17 mouse cellular contexts compared by ENCODE assay signal in genomic region chr11:104279049-104279448, GRCm38 (mm10). TPM values are rescaled to one million over a fixed set of nuclear protein-coding genes. Genes with fewer than 3 reads are reported as not detected.
"Had no signal": no experiment of that assay in that cellular context is flagged by ENCODE, and none has a peak within 500 bp of the region (broad histone marks: within the 10 kb centered on the region; RNA-seq: fewer than 3 reads in every experiment).

No protein-coding gene starts in this region.

- H3K4me3 ChIP-seq: midbrain, embryonic 12.5 days; midbrain, embryonic 15.5 days; neural tube, embryonic 12.5 days; neural tube, embryonic 15.5 days had no signal

- H3K4me1 ChIP-seq: neural tube, embryonic 12.5 days had no signal

- DNase-seq: kidney, postnatal 25 days; liver, postnatal 0 days; lung, embryonic 14.5 days; right cerebral cortex, adult 18-20 months; right cerebral cortex, postnatal 14 days; right cerebral cortex, postnatal 4 days; thymus, adult 2 months; thymus, postnatal 14 days; thymus, postnatal 4 days had no signal

- H3K27me3 ChIP-seq: midbrain, embryonic 12.5 days; midbrain, embryonic 15.5 days; neural tube, embryonic 12.5 days; neural tube, embryonic 15.5 days had no signal

- H3K27ac ChIP-seq: kidney, postnatal 0 days; liver, embryonic 14.5 days; macrophage; midbrain, embryonic 12.5 days; midbrain, embryonic 15.5 days; neural tube, embryonic 12.5 days; neural tube, embryonic 15.5 days; stomach, postnatal 0 days had no signal

RNA-seq across cellular contexts. Expression of gene Mapt, which starts 47.9 kb away (rescaled TPM):
- polyA plus RNA-seq: macrophage had no signal
